Mouse (Mus musculus): Measurements from ENCODE around the gene Gpbar1. TPM values are rescaled to one million over a fixed set of nuclear protein-coding genes. Genes with fewer than 3 reads are reported as not detected.

The Gpbar1 gene
- total RNA-seq, 2 experiments from 2014 or later = not detected

GRCm38 (mm10) chr1:74294090-74294643 is 15.8 kb downstream of the Gpbar1 start:
- ATAC-seq (replicated peaks; ENCODE audit: low FRiP score, poor library complexity, severe bottlenecking) = no peak

- ATAC-seq (replicated peaks; ENCODE audit: low FRiP score, poor library complexity, severe bottlenecking) = peak; percentile 10; the same call in 1 of the 2 replicates
Measured at GRCm38 (mm10) chr1:74294733-74295455, 16.5 kb downstream of the Gpbar1 start.

GRCm38 (mm10) chr1:74295456-74296171 is 17.3 kb downstream of the Gpbar1 start:
- ATAC-seq (replicated peaks; ENCODE audit: low FRiP score, poor library complexity, severe bottlenecking) = peak; percentile 80

GRCm38 (mm10) chr1:74296477-74296876 is 18.1 kb downstream of the Gpbar1 start:
- ATAC-seq (replicated peaks; ENCODE audit: low FRiP score, poor library complexity, severe bottlenecking) = no peak

GRCm38 (mm10) chr1:74297269-74297668 is 18.9 kb downstream of the Gpbar1 start:
- ATAC-seq (replicated peaks; ENCODE audit: low FRiP score, poor library complexity, severe bottlenecking) = no peak

- no peak for ATAC-seq (replicated peaks; ENCODE audit: low FRiP score, poor library complexity, severe bottlenecking)
Measured at GRCm38 (mm10) chr1:74298157-74298750, 19.9 kb downstream of the Gpbar1 start.

- ATAC-seq (replicated peaks; ENCODE audit: low FRiP score, poor library complexity, severe bottlenecking) = no peak
Measured at GRCm38 (mm10) chr1:74298996-74299395, 20.6 kb downstream of the Gpbar1 start.

- ATAC-seq (replicated peaks; ENCODE audit: low FRiP score, poor library complexity, severe bottlenecking) = no peak
Measured at GRCm38 (mm10) chr1:74300347-74301110, 22.2 kb downstream of the Gpbar1 start.

GRCm38 (mm10) chr1:74302229-74302628 is 23.9 kb downstream of the Gpbar1 start:
- no peak for ATAC-seq (replicated peaks; ENCODE audit: low FRiP score, poor library complexity, severe bottlenecking)

- ATAC-seq (replicated peaks; ENCODE audit: low FRiP score, poor library complexity, severe bottlenecking) = no peak
Measured at GRCm38 (mm10) chr1:74302835-74303234, 24.5 kb downstream of the Gpbar1 start.

- ATAC-seq (replicated peaks; ENCODE audit: low FRiP score, poor library complexity, severe bottlenecking) = peak; percentile 84
Measured at GRCm38 (mm10) chr1:74303509-74304338, 25.4 kb downstream of the Gpbar1 start.

- peak; percentile 22; the same call in 1 of the 2 replicates for ATAC-seq (replicated peaks; ENCODE audit: low FRiP score, poor library complexity, severe bottlenecking)
Measured at GRCm38 (mm10) chr1:74304339-74304790, 26.0 kb downstream of the Gpbar1 start.

- ATAC-seq (replicated peaks; ENCODE audit: low FRiP score, poor library complexity, severe bottlenecking) = no peak
Measured at GRCm38 (mm10) chr1:74304946-74305345, 26.6 kb downstream of the Gpbar1 start.

- no peak for ATAC-seq (replicated peaks; ENCODE audit: low FRiP score, poor library complexity, severe bottlenecking)
Measured at GRCm38 (mm10) chr1:74305522-74305921, 27.2 kb downstream of the Gpbar1 start, which contains the start of gene Tmbim1. TSS of gene Tmbim1 (minus strand) at chr1:74305622.

- ATAC-seq (replicated peaks; ENCODE audit: low FRiP score, poor library complexity, severe bottlenecking) = no peak
Measured at GRCm38 (mm10) chr1:74307146-74307545, 28.8 kb downstream of the Gpbar1 start.

- no peak for ATAC-seq (replicated peaks; ENCODE audit: low FRiP score, poor library complexity, severe bottlenecking)
Measured at GRCm38 (mm10) chr1:74308001-74308964, 29.9 kb downstream of the Gpbar1 start.

GRCm38 (mm10) chr1:74309767-74310166 is 31.4 kb downstream of the Gpbar1 start:
- ATAC-seq (replicated peaks; ENCODE audit: low FRiP score, poor library complexity, severe bottlenecking) = no peak

All from erythroblast, adult 5-6 weeks (primary cell).